12 mouse cellular contexts compared by ENCODE assay signal in the genomic region with DNA sequence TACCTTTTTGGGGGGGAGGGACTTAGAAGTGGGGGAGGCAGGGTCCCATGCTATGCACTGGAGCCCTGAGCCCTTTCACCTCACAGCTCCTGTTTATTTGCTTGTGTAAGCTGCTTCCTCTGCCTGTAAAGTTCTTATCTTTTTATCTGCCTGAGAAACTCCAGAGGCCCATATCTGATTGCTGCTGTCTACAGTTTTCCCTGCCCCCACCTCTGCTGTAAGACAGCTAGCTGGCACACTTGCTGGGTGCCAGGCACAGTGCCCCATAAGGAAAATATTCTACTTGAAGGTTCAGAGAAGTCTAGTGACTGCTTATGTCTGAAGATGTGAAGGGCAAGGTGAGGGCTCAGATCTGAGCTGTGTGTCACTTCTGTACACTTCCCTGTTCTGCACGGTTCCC. TPM values are rescaled to one million over a fixed set of nuclear protein-coding genes. Genes with fewer than 3 reads are reported as not detected.
DNase-seq lines count a peak whose midpoint lies in the region; ATAC-seq and TF ChIP-seq lines count a peak whose summit lies in the region.
"Had no signal": no experiment of that assay in that cellular context is flagged by ENCODE, and none has a peak within 500 bp of the region (broad histone marks: within the 10 kb centered on the region; RNA-seq: fewer than 3 reads in every experiment).

No protein-coding gene starts in this region.

- DNase-seq in kidney, adult 2 months = no peak
- DNase-seq in kidney, adult 11 months = no peak
- DNase-seq in 416B (ENCODE audit: low read depth) = peak; percentile 65
- peak; percentile 78 for DNase-seq in MEL (ENCODE audit: low read depth, low spot score)
- DNase-seq in liver, embryonic 13.5 days = no peak
- DNase-seq in layer of hippocampus, adult 11-12 months (ENCODE audit: low spot score) = no peak
- DNase-seq in stomach, postnatal 0 days (ENCODE audit: low spot score) = no peak

- no peak overlapping the region for H3K4me2 ChIP-seq in liver, embryonic 13.5 days
- no peak overlapping the region for H3K4me2 ChIP-seq in stomach, postnatal 0 days (replicated peaks; ENCODE audit: low read depth)

- TF ChIP-seq EP300 in MEL (IDR thresholded peaks at IDR 0.05; ENCODE audit: low read depth in 1 of 2, low read length in 2 of 2) = peak; percentile 70 to 79
- TF ChIP-seq EP300 in stomach, postnatal 0 days (optimal IDR thresholded peaks at IDR 0.05) = no peak

- no peak overlapping the region for H3K4me3 ChIP-seq in kidney, adult 2 months (ENCODE audit: insufficient read depth, low read depth, low read length)
- H3K4me3 ChIP-seq in MEL (ENCODE audit: control insufficient read depth in 1 of 2, insufficient read depth in 1 of 2, low read depth in 2 of 2, low read length in 2 of 2) = no peak overlapping the region
- H3K4me3 ChIP-seq in liver, embryonic 13.5 days (replicated peaks) = no peak overlapping the region
- H3K4me3 ChIP-seq in stomach, postnatal 0 days (ENCODE audit: low read depth, low read length) = no peak overlapping the region
- H3K4me3 ChIP-seq: erythroblast, embryonic 14.5 days; hindbrain, embryonic 10.5 days had no signal

- no peaks in the 10 kb centered on the region for H3K4me1 ChIP-seq in kidney, adult 2 months (ENCODE audit: control insufficient read depth, insufficient read depth, low read length)
- H3K4me1 ChIP-seq in MEL (ENCODE audit: control insufficient read depth in 1 of 2, insufficient read depth in 2 of 2, low read length in 2 of 2) = peaks cover 35 to 47% of the 10 kb centered on the region in 2 experiments
- peaks cover 44% of the 10 kb centered on the region for H3K4me1 ChIP-seq in liver, embryonic 13.5 days (replicated peaks)
- H3K4me1 ChIP-seq in stomach, postnatal 0 days (replicated peaks; ENCODE audit: control insufficient read depth, insufficient read depth) = no peaks in the 10 kb centered on the region
- H3K4me1 ChIP-seq: hindbrain, embryonic 10.5 days had no signal

- 84% methylated on average over 1 of the region's 1 CpGs for WGBS in kidney, adult 2 months
- 51% methylated on average over 1 of the region's 1 CpGs for WGBS in liver, embryonic 13.5 days (ENCODE audit: insufficient replicate concordance)
- WGBS in stomach, postnatal 0 days = 82% methylated on average over 1 of the region's 1 CpGs

- H3K9me3 ChIP-seq in MEL (replicated peaks; ENCODE audit: insufficient read depth, low read length) = no peaks in the 10 kb centered on the region
- no peaks in the 10 kb centered on the region for H3K9me3 ChIP-seq in liver, embryonic 13.5 days (replicated peaks)
- H3K9me3 ChIP-seq in stomach, postnatal 0 days (ENCODE audit: control insufficient read depth, low read length) = no peaks in the 10 kb centered on the region

- no peaks in the 10 kb centered on the region for H3K27me3 ChIP-seq in kidney, adult 2 months (replicated peaks; ENCODE audit: control insufficient read depth, insufficient read depth, low read length)
- H3K27me3 ChIP-seq in MEL (ENCODE audit: control insufficient read depth in 1 of 2, insufficient read depth in 2 of 2, low read length in 2 of 2) = no peaks in the 10 kb centered on the region
- no peaks in the 10 kb centered on the region for H3K27me3 ChIP-seq in liver, embryonic 13.5 days
- no peaks in the 10 kb centered on the region for H3K27me3 ChIP-seq in stomach, postnatal 0 days (ENCODE audit: control insufficient read depth, insufficient read depth, low read length)
- H3K27me3 ChIP-seq: CH12.LX, Patski had no signal

- no peaks in the 10 kb centered on the region for H3K79me2 ChIP-seq in MEL (ENCODE audit: control insufficient read depth, insufficient read depth, low read length, poor library complexity)

- TF ChIP-seq POLR2A in kidney, adult 2 months (IDR thresholded peaks at IDR 0.05; ENCODE audit: low read depth, low read length) = no peak
- no peak for TF ChIP-seq POLR2A in MEL (IDR thresholded peaks at IDR 0.05; ENCODE audit: control insufficient read depth in 1 of 2, insufficient read depth in 1 of 2, low read depth in 1 of 2, low read length in 2 of 2, poor library complexity in 1 of 2)

- H3K36me3 ChIP-seq in kidney, adult 2 months (ENCODE audit: control insufficient read depth, insufficient read depth, low read length) = peaks cover 4% of the 10 kb centered on the region
- H3K36me3 ChIP-seq in MEL (ENCODE audit: control insufficient read depth in 1 of 2, insufficient read depth in 2 of 2, low read length in 2 of 2) = peaks cover 7 to 47% of the 10 kb centered on the region in 2 experiments
- peaks cover 41% of the 10 kb centered on the region for H3K36me3 ChIP-seq in liver, embryonic 13.5 days
- peaks cover 8% of the 10 kb centered on the region for H3K36me3 ChIP-seq in stomach, postnatal 0 days (ENCODE audit: control insufficient read depth, insufficient read depth, low read length)

- H3K9ac ChIP-seq in MEL (ENCODE audit: control insufficient read depth, low read depth, low read length, poor library complexity, severe bottlenecking) = peak overlapping the region; percentile 32
- no peak overlapping the region for H3K9ac ChIP-seq in liver, embryonic 13.5 days
- no peak overlapping the region for H3K9ac ChIP-seq in stomach, postnatal 0 days (ENCODE audit: low read length)

- H3K27ac ChIP-seq in kidney, adult 2 months (ENCODE audit: insufficient read depth, low read depth, low read length) = 0 out of 2 replicates have a peak overlapping the region, but pooled peaks have one; percentile 7
- peak overlapping the region; percentile 78 for H3K27ac ChIP-seq in MEL (ENCODE audit: control insufficient read depth, low read depth, low read length)
- 0 out of 2 replicates have a peak overlapping the region, but pooled peaks have one; percentile 40 for H3K27ac ChIP-seq in liver, embryonic 13.5 days
- H3K27ac ChIP-seq in stomach, postnatal 0 days (replicated peaks) = no peak overlapping the region
- H3K27ac ChIP-seq: hindbrain, embryonic 10.5 days had no signal

- ATAC-seq in liver, embryonic 13.5 days (ENCODE audit: low read depth) = no peak
- no peak for ATAC-seq in monocyte, adult 5-6 weeks (replicated peaks; ENCODE audit: insufficient number of reproducible peaks, low FRiP score, low TSS enrichment, poor library complexity, severe bottlenecking)
- ATAC-seq in stomach, postnatal 0 days (ENCODE audit: low FRiP score, low TSS enrichment) = no peak

- TF ChIP-seq CTCF in kidney, adult 2 months (conservative IDR thresholded peaks at IDR 0.05; ENCODE audit: insufficient read depth, insufficient read length, low read depth, low read length) = no peak
- TF ChIP-seq CTCF in MEL (IDR thresholded peaks at IDR 0.05 in 2 of 3, conservative IDR thresholded peaks at IDR 0.05 in 1 of 3; ENCODE audit: control insufficient read depth in 1 of 3, insufficient read depth in 1 of 3, low read depth in 2 of 3, low read length in 3 of 3, poor library complexity in 1 of 3, severe bottlenecking in 1 of 3) = no peak
- no peak for TF ChIP-seq CTCF in stomach, postnatal 0 days (IDR thresholded peaks at IDR 0.05; ENCODE audit: low read depth)

- TF ChIP-seq RAD21 in MEL (IDR thresholded peaks at IDR 0.05; ENCODE audit: low read depth, low read length) = no peak

TF ChIP-seq in MEL, 35 proteins besides CTCF, POLR2A, EP300 and RAD21 (continues in another document):
- TF ChIP-seq BHLHE40 (IDR thresholded peaks at IDR 0.05; ENCODE audit: borderline replicate concordance, low read depth, low read length) (peak; percentile 31; the same call in 1 of the 2 replicates), ETS1 (IDR thresholded peaks at IDR 0.05; ENCODE audit: low read depth, low read length) (peak; percentile 81), CHD2 (IDR thresholded peaks at IDR 0.05; ENCODE audit: low read length) (peak; percentile 51), NELFE (IDR thresholded peaks at IDR 0.05; ENCODE audit: low read depth, low read length) (0 out of 2 replicates have a peak, but pooled peaks have one; percentile 22), RCOR1 (IDR thresholded peaks at IDR 0.05; ENCODE audit: low read depth, low read length) (no peak), GATA1 (IDR thresholded peaks at IDR 0.05; ENCODE audit: low read depth, low read length) (peak; percentile 96), MEF2A (IDR thresholded peaks at IDR 0.05; ENCODE audit: extremely low read depth, insufficient replicate concordance, low read depth, low read length, poor library complexity, severe bottlenecking) (no peak), ZNF384 (IDR thresholded peaks at IDR 0.05; ENCODE audit: low read depth, low read length) (no peak), ZMIZ1 (IDR thresholded peaks at IDR 0.05; ENCODE audit: low read depth, low read length) (no peak), HCFC1 (IDR thresholded peaks at IDR 0.05; ENCODE audit: low read depth, low read length) (peak; percentile 29; the same call in 1 of the 2 replicates), SIN3A (IDR thresholded peaks at IDR 0.05; ENCODE audit: low read length) (peak; percentile 34), ZC3H11A (IDR thresholded peaks at IDR 0.05; ENCODE audit: low read depth, low read length) (peak; percentile 17; the same call in 1 of the 2 replicates)

RNA-seq across cellular contexts. Expression of a gene that starts 16.9 kb away (rescaled TPM):
- 8.5 and 12.6 TPM in 2 replicates for polyA plus RNA-seq in kidney, adult 2 months (2012; rRNA removed)
- total RNA-seq in MEL (2012; rRNA removed) = 0.88 and 1.7 TPM in 2 replicates
- polyA plus RNA-seq in MEL (2012; ENCODE audit: insufficient read depth in 1 of 2, insufficient read length in 2 of 2, low read depth in 1 of 2, low replicate concordance in 2 of 2, missing spikeins in 1 of 2) = 1 to 10 TPM in 1 of 2 experiments, not detected in 1; 2.7 TPM
- polyA plus RNA-seq in liver, embryonic 13.5 days (2015; fragmentation: Nextera tagmentation; extraction: Ambion mirVana) = 1.1 and 1.5 TPM in 2 replicates
- 17.3 to 18.3 TPM (median 18.0 TPM) in 3 replicates for total RNA-seq in monocyte, adult 5-6 weeks (2017)
- polyA plus RNA-seq in stomach, postnatal 0 days (2015; fragmentation: Nextera tagmentation; extraction: Ambion mirVana) = 8.9 and 9.0 TPM in 2 replicates

RNA-seq across cellular contexts. Expression of a gene that starts 24.6 kb away (rescaled TPM):
- 36.3 and 43.1 TPM in 2 replicates for polyA plus RNA-seq in kidney, adult 2 months (2012; rRNA removed)
- total RNA-seq in MEL (2012; rRNA removed) = 52.0 and 63.1 TPM in 2 replicates
- polyA plus RNA-seq in MEL (2012; ENCODE audit: insufficient read depth in 1 of 2, insufficient read length in 2 of 2, low read depth in 1 of 2, low replicate concordance in 2 of 2, missing spikeins in 1 of 2) = 10 to 100 TPM in 1 of 2 experiments, not detected in 1; 63.5 TPM
- polyA plus RNA-seq in liver, embryonic 13.5 days (2015; fragmentation: Nextera tagmentation; extraction: Ambion mirVana) = 14.8 and 15.8 TPM in 2 replicates
- 14.9 to 26.0 TPM (median 20.6 TPM) in 3 replicates for total RNA-seq in monocyte, adult 5-6 weeks (2017)
- polyA plus RNA-seq in stomach, postnatal 0 days (2015; fragmentation: Nextera tagmentation; extraction: Ambion mirVana) = 12.2 and 14.1 TPM in 2 replicates

RNA-seq across cellular contexts. Expression of a gene that starts 47.1 kb away (rescaled TPM):
- polyA plus RNA-seq in kidney, adult 2 months (2012; rRNA removed) = 25.4 and 28.4 TPM in 2 replicates
- 204 and 212 TPM in 2 replicates for total RNA-seq in MEL (2012; rRNA removed)
- polyA plus RNA-seq in MEL (2012; ENCODE audit: insufficient read depth in 1 of 2, insufficient read length in 2 of 2, low read depth in 1 of 2, low replicate concordance in 2 of 2, missing spikeins in 1 of 2) = 1,000 to 10,000 TPM in 1 of 2 experiments, 100 to 1,000 TPM in 1; 161 to 1,664 TPM
- polyA plus RNA-seq in liver, embryonic 13.5 days (2015; fragmentation: Nextera tagmentation; extraction: Ambion mirVana) = 159 and 171 TPM in 2 replicates
- total RNA-seq in monocyte, adult 5-6 weeks (2017) = 165 to 210 TPM (median 199 TPM) in 3 replicates
- 103 and 109 TPM in 2 replicates for polyA plus RNA-seq in stomach, postnatal 0 days (2015; fragmentation: Nextera tagmentation; extraction: Ambion mirVana)

Comparison
In these comparisons a context has a peak if more than half of its experiments do, and no peak if none do; other contexts are left out.
1. DNase-seq: peak in 416B (single experiment) and MEL (single experiment); none in kidney, adult 2 months (single experiment), kidney, adult 11 months (single experiment), liver, embryonic 13.5 days (single experiment), layer of hippocampus, adult 11-12 months (single experiment) and stomach, postnatal 0 days (single experiment).